Mouse (Mus musculus): ENCODE data around the gene Vmn1r235.
"Not testable (repeated sequence)": the region's sequence is repeated elsewhere in the genome, so short reads cannot be mapped to it uniquely, and the experiment has no call there.

Gene Vmn1r235

DNA sequence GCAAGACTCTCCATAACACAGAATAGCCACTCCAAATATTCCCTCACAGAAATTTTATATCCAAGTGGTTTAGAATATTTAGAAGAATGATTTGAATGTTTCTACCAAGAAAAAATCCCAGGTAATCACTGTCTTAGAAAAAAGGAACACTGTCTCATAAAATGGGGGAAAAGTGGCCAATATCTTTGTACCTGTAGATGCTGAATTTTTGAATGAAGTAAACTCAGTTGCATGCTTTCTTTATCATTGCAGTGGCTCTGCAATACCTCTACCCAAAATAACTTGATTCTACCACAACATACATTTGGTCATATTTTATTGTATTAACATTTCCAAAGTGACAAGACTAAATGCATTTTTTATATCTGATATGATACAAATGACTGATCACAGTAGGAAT lies at the start of gene Vmn1r235:
TSS of gene Vmn1r235 (plus strand) at position 301 of the 400 bp plus-strand sequence.
- in situ Hi-C loops (cut with MboI; ENCODE audit: low pct_unique_long_range_greater_than_20kb in 1 of 2, low sequenced_read_pairs in 2 of 2, unreplicated experiment in 1 of 2) = loop anchor here in 1 of 2 experiments (25.0 kb wide), 1 partner anchor 306 kb away; the partner anchor contains the start of gene Zfp948

DNA sequence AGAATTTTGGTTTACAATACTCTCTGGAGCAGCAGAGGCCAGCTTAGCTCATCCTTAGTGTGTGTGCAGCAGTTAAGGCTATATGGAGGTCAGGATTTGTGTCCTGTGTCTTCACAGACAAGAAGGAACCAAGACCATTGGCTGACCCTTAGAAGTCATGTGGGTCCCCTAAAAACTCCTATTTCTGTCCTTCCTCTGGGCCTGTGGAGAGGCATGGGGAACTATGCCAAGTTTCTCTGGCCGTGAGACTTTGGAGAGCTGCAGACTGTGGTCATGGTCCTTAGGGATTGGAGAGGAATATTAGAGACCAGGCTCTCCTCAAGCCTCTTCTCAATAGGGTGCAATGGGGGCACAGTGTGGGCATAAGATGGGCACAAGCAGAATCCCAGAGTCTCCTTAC lies 45.1 kb upstream of the Vmn1r235 start:
- in situ Hi-C loops (cut with MboI; ENCODE audit: low pct_unique_long_range_greater_than_20kb in 1 of 2, low sequenced_read_pairs in 2 of 2, unreplicated experiment in 1 of 2) = not testable (repeated sequence)

DNA sequence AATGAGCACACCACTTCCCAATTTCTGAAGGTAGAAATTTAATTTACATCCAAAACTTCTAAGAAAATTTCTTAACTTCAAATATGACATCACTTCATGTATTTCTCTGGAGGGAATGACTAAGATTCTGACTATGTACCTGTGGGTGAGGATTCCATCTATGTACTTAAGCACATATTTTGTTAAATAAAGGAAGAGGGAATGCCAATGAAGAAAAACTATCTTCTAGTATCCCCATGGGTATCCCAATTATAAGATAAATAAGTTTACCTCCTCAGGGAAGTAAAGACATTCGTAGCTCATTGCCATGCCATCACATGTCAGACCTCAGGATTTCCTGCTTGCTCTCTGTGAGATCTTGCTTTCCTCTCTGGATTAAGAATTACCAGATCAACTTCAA lies 30.4 kb upstream of the Vmn1r235 start, which contains the start of gene Vmn1r234:
TSS of gene Vmn1r234 (plus strand) at position 301 of the 400 bp plus-strand sequence.
- in situ Hi-C loops (cut with MboI; ENCODE audit: low pct_unique_long_range_greater_than_20kb in 1 of 2, low sequenced_read_pairs in 2 of 2, unreplicated experiment in 1 of 2) = no loop called here

DNA sequence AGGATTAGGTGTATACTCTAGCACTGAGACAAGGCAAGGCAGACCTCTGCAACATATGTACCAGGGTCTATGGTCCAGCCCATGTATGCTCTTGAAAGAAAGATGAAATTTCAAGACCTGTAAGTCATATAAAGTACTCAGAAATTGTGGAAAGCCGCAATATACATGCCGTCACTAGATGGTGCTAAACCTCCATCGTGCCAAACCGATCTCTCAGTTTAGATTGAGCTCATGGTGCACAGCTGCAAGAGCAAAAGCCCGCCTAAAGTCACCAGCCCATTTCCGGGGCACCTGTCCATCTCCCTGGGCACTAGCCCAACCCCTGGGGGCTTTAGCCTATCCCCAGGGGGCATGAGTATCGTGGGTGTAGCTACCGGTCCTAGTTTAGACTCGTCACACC lies 24.6 kb upstream of the Vmn1r235 start:
- in situ Hi-C loops (cut with MboI; ENCODE audit: low pct_unique_long_range_greater_than_20kb in 1 of 2, low sequenced_read_pairs in 2 of 2, unreplicated experiment in 1 of 2) = no loop called here

DNA sequence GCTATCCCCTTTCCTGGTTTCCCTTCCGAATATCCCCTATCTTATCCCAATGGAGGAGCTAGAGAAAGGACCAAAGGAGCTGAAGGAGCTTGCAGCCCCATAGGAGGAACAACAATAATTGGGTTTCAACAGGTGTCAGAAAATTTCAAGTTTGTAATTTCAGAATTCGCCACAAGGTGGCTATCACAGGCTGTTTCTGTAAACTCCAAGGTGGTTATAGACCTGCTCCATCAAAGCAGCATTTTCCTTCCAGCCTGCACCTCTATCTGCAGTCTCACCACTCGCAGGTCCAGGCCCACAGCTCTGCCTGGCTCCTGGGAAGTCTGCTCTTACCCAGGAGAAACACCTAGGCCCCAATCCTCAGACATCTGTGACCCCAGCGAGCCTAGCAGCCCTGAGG lies 15.9 kb downstream of the Vmn1r235 start:
- in situ Hi-C loops (cut with MboI; ENCODE audit: low pct_unique_long_range_greater_than_20kb in 1 of 2, low sequenced_read_pairs in 2 of 2, unreplicated experiment in 1 of 2) = loop anchor here (5.0 to 25.0 kb wide), 3 partner anchors 145 to 290 kb away; partner anchors contain the start of genes Zfp54 (in 1 of the 2) and Zfp948 (in 1 of the 2)

DNA sequence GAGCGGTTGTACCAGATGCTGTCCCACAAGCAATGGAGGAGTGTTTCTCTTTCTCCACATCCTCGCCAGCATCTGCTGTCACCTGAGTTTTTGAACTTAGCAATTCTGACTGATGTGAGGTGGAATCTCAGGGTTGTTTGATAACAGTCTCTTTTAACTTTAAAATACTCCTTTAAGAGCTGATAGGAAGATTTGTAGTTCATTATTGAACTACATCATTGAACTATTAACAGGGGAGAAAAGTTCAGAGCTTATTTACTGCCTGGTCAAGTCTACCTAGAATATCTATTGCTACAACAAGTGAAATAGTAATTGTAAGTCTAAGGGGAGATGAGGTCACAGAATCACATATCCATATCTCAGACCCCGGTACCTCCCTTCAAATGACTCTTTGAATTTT lies 26.4 kb downstream of the Vmn1r235 start, which contains the start of gene Vmn1r236:
TSS of gene Vmn1r236 (plus strand) at position 301 of the 400 bp plus-strand sequence.
- in situ Hi-C loops (cut with MboI; ENCODE audit: low pct_unique_long_range_greater_than_20kb in 1 of 2, low sequenced_read_pairs in 2 of 2, unreplicated experiment in 1 of 2) = no loop called here

DNA sequence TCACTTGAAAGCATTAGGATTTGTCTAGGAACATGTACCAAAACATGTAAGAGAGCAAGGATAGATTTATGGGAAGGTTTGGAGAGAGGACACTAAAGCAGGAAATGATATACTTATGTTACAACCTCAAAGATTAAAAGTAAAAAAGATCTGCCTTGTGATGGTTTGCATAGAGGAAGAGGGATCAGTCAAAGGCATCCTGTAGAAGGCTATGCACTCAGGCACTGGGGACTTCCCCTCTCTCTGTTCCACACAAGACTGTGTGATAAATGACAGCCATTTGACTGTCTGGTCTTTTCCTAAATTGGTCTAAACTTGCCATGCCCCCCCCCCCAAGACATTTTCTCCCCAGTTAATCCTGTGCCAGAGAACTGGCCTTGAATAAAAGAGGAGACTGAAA lies 28.2 kb downstream of the Vmn1r235 start:
- in situ Hi-C loops (cut with MboI; ENCODE audit: low pct_unique_long_range_greater_than_20kb in 1 of 2, low sequenced_read_pairs in 2 of 2, unreplicated experiment in 1 of 2) = no loop called here

DNA sequence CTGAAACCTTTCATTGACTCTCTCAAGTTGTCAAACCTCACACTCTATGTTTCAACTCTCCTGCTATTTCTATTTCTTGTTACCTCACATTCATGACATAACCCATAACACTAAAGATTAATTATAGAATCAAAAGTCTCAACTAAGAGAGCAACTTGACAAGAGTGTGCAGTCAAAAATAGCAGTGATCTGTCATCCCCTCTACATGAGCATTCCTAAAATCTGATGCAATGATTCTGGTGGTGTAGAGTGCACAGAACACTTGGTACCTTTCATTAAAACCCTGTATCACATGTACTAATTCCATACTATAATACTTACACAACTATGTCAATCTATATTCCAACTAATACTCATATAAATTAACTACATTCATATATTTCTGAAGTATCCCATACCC lies 33.5 kb downstream of the Vmn1r235 start:
- in situ Hi-C loops (cut with MboI; ENCODE audit: low pct_unique_long_range_greater_than_20kb in 1 of 2, low sequenced_read_pairs in 2 of 2, unreplicated experiment in 1 of 2) = no loop called here

DNA sequence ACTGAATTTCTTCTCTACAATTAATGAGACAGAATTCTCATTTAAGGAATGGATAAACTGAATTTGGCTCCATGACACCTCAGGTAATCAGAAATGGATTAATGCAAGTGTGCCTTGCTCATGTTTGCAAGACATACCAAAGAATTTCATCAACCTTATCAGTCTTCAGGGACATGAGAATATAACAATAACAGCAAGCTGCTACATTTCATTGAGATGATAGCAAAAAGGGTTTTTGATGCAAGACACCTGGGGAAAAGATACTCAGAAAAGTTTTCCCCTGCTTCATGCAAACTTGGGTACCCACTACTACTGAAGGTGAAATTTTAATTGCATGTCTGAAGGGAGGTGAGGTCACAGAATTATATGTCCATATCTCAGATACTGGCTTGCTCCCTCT lies 55.4 kb downstream of the Vmn1r235 start, which contains the start of gene Vmn1r237:
TSS of gene Vmn1r237 (plus strand) at position 301 of the 400 bp plus-strand sequence.
- in situ Hi-C loops (cut with MboI; ENCODE audit: low pct_unique_long_range_greater_than_20kb in 1 of 2, low sequenced_read_pairs in 2 of 2, unreplicated experiment in 1 of 2) = no loop called here
